Mouse (Mus musculus): ENCODE data around the gene Sdf2l1. TPM values are rescaled to one million over a fixed set of nuclear protein-coding genes. Genes with fewer than 3 reads are reported as not detected.

Gene Sdf2l1
- total RNA-seq, 2 experiments from 2014 or later: 20.2 to 25.2 TPM

- intact Hi-C loops (cut with DNase I): no loop called here
- Histone ChIP-seq H3K4me3 (no peak overlapping the region), H3K27ac (no peak overlapping the region)
- TF ChIP-seq CTCF (IDR thresholded peaks at IDR 0.05): no peak
- DNase-seq (ENCODE audit: extremely low spot score in 1 of 2, low spot score in 2 of 2): no peak
These were observed 14.8 kb downstream of the Sdf2l1 start for GRCm38 (mm10) chr16:17117309-17117799.

DNA sequence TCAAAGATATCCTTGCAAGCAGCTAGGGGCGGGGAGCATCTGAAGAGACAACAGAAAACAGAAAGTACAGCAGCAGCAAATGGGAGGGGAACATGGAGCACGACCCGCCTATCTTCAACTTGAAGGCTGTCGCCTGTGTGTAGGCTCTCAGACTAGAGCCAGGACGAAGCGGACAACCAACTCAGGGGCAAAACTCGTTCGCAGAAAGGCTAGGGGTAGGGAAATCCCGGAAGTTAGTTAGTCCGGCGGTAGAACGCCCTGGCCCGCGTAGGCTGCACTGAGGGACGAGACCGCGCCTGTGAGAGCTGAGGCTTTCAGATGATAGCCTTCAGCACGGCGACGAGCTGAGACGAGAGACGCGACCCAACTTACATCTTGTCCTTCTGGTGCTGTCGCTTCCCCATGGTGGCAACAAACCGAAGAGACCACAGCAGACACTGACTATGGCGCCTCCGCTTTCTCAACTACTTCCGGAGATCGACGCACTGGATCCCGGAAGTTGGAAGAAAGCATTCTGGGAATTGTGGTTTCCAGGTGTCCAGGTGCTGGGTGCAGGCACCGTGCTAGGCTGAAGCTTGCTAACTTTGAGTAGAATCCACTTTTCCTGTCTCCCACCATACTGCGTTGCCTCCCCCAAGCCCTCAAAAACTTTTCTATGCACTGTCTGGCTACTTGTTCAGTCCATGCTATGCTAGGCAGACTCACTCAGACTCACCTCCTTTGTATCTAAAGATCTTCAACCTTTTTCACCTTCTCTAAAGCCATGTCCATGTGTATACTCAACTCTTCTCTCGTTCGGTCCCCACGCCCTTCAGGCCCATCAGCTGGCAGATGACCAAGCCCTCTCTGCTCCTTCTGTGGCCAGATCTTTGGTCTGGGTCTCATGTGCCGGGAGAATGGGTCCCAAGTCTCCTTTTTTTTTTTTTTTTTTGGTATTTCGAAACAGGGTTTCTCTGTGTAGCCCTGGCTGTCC lies 21.1 kb downstream of the Sdf2l1 start, which contains the start of gene Ppil2:
TSS of gene Ppil2 (minus strand) at position 487 of the 973 bp plus-strand sequence.
- Histone ChIP-seq H3K27ac (peak within 1 kb of the TSS; percentile 79), H3K4me3 (peak within 1 kb of the TSS; percentile 83)
- peak; percentile 52 to 68 for DNase-seq (ENCODE audit: extremely low spot score in 1 of 2, low spot score in 2 of 2)
- intact Hi-C loops (cut with DNase I): no loop called here
- TF ChIP-seq CTCF (IDR thresholded peaks at IDR 0.05): no peak

DNA sequence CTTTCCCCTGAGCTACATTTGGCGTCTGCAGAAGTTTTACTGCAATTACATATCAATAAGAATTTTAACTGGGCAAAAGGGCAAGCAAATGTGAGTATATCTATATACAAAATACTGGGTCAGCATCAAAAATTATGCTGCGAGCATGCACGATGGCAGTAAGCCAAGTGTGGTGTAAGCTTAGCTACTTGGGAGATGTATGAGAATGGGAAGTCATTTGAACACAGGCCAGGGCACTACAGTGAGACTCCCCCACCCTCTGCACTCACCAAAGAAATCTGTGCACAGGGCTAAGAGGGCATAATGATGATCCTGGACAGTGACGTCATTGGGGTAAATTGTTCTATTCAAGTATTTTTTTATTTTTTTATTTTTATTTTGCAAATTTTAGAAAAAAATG lies 27.6 kb downstream of the Sdf2l1 start:
- intact Hi-C loops (cut with DNase I): no loop called here
- no peak for TF ChIP-seq CTCF (IDR thresholded peaks at IDR 0.05)
- H3K4me3 ChIP-seq: no peak overlapping the region
- H3K27ac ChIP-seq: no peak overlapping the region
- DNase-seq (ENCODE audit: extremely low spot score in 1 of 2, low spot score in 2 of 2): no peak

- no peak for TF ChIP-seq CTCF (IDR thresholded peaks at IDR 0.05)
- H3K27ac ChIP-seq: no peak overlapping the region
- intact Hi-C loops (cut with DNase I): no loop called here
- no peak for DNase-seq (ENCODE audit: extremely low spot score in 1 of 2, low spot score in 2 of 2)
- no peak overlapping the region for H3K4me3 ChIP-seq
These were observed 29.5 kb downstream of the Sdf2l1 start for GRCm38 (mm10) chr16:17102630-17103220.

GRCm38 (mm10) chr16:17096938-17097337 lies 35.2 kb downstream of the Sdf2l1 start:
- H3K4me3 ChIP-seq: no peak overlapping the region
- intact Hi-C loops (cut with DNase I): no loop called here
- DNase-seq (ENCODE audit: extremely low spot score in 1 of 2, low spot score in 2 of 2): no peak
- no peak overlapping the region for H3K27ac ChIP-seq
- no peak for TF ChIP-seq CTCF (IDR thresholded peaks at IDR 0.05)

DNA sequence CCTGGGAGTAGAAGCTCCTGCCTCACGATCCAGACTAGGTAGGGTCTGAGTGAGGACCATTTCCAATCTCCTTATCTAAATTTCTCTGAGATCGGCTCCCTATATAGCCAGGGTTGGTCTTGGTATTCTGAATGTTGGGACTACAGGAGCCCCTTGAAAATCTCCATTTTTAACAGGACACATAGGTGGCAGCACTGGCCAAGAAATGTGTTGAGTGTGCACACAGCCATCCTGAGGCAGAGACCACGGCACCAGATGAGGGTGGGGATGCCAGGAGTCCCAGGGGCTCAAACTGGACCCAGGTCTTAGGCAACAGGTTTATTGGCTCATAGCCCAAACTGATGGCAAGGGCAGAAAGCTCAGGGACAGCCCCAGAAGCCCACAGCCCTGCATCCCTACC lies 43.8 kb downstream of the Sdf2l1 start:
- H3K4me3 ChIP-seq: no peak overlapping the region
- H3K27ac ChIP-seq: no peak overlapping the region
- peak; percentile 34 for TF ChIP-seq CTCF (IDR thresholded peaks at IDR 0.05)
- no peak for DNase-seq (ENCODE audit: extremely low spot score in 1 of 2, low spot score in 2 of 2)
- intact Hi-C loops (cut with DNase I): no loop called here

DNA sequence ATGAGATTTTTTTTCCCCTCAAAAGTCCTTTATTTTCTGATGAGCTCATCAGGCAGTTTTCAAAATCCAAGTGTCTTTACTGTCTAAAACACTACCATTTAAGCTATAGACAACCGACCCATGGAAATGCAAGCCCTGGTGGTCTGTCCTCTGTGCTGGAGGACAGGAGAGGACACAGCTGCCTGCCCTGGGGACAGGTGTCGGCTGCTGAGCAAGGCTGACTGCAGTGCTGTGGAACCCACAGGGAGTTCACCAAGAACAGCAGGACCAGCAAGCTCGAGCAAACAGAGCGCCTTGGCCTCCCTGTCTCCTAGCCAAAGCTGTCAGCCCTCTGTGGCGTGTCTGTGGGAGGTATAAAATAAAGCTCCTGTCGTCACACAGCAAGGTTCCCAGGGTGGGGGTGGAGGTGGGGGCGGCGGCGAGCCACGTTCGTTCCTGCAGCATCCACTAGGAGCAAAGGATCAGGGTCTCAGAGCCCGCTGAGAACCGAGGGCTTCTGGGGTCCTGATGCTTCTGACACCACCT lies 45.5 kb downstream of the Sdf2l1 start:
- TF ChIP-seq CTCF (IDR thresholded peaks at IDR 0.05): peak; percentile 9
- Histone ChIP-seq H3K27ac (peak overlapping the region; percentile 76), H3K4me3 (no peak overlapping the region)
- peak; percentile 43 to 44 for DNase-seq (ENCODE audit: extremely low spot score in 1 of 2, low spot score in 2 of 2)
- intact Hi-C loops (cut with DNase I): no loop called here

DNA sequence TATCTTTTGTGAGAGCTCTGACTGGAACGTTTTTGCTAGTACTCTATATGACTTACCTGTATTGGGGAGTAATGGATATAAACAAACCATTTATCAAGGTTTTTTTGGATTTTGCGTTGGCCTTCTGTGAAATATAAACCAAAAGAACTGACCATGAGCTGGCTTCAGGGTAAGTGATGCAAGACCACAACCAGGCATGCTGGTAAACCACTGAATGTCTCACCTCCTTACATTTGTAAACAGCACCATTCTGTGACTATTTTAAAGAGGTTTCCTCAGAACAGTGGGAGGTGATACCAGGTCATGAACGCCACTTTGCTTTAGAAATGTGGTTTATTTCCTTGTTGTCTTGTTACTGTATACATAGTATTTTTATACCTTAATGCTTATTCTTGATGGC lies 45.9 kb downstream of the Sdf2l1 start:
- intact Hi-C loops (cut with DNase I): no loop called here
- H3K4me3 ChIP-seq: no peak overlapping the region
- DNase-seq (ENCODE audit: extremely low spot score in 1 of 2, low spot score in 2 of 2): no peak
- no peak for TF ChIP-seq CTCF (IDR thresholded peaks at IDR 0.05)
- peak overlapping the region; percentile 76; the same call in 1 of the 2 replicates for H3K27ac ChIP-seq

DNA sequence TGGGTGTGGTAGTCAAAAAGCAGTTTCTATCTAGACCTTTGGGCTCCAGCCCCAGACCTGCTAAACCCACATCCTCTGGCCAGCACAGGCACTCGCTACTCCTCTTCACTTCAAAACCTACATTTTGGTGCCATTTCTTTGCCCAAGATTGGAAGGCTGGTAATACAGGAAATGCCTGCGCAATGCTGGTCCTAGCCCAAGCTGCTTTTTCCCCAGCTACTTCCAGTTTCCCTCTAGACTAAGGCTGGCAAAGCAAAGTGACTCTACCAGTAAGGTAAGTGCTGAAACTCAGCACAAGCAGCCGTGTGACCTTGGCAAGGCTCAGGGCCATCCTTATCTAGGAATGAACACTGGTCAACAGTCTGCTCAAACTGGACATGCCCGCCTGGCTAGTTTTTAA lies 46.5 kb downstream of the Sdf2l1 start:
- Histone ChIP-seq H3K4me3 (no peak overlapping the region), H3K27ac (no peak overlapping the region; the same call in 1 of the 2 replicates)
- TF ChIP-seq CTCF (IDR thresholded peaks at IDR 0.05): no peak
- DNase-seq (ENCODE audit: extremely low spot score in 1 of 2, low spot score in 2 of 2): no peak
- intact Hi-C loops (cut with DNase I): no loop called here

GRCm38 (mm10) chr16:17082121-17082792 lies 49.9 kb downstream of the Sdf2l1 start:
- intact Hi-C loops (cut with DNase I): no loop called here
- no peak for DNase-seq (ENCODE audit: extremely low spot score in 1 of 2, low spot score in 2 of 2)
- TF ChIP-seq CTCF (IDR thresholded peaks at IDR 0.05): no peak
- Histone ChIP-seq H3K27ac (no peak overlapping the region), H3K4me3 (no peak overlapping the region)

Small RNA genes within 50 kb of the gene (microRNA-seq; reads per million reads assigned to microRNA genes)
- 97.3 to 106 reads per million in 2 experiments for gene Mir130b
- gene Mir301b: 0.24 to 4.4 reads per million in 2 experiments

Other genes with a start within 250 kb of the Sdf2l1 start
- 10 to 100 TPM; 47.3 to 57.9 TPM for gene Ppm1f, start 235.9 kb downstream of the Sdf2l1 start, total RNA-seq (2021)
- gene Mapk1, start 149.0 kb downstream of the Sdf2l1 start, total RNA-seq (2021): 100 to 1,000 TPM; 442 to 445 TPM
- gene Ypel1, start 62.7 kb downstream of the Sdf2l1 start, total RNA-seq (2021): 10 to 100 TPM; 36.4 to 40.6 TPM
- 10 to 100 TPM; 85.3 to 89.8 TPM for gene Ppil2, start 21.1 kb downstream of the Sdf2l1 start, total RNA-seq (2021)
- gene 2610318N02Rik, start 7.2 kb downstream of the Sdf2l1 start, total RNA-seq (2021): 1 to 10 TPM; 1.1 to 2.5 TPM
- 10 to 100 TPM; 24.0 to 25.4 TPM for gene Ydjc, start 12.2 kb upstream of the Sdf2l1 start, total RNA-seq (2021)
- 1 to 10 TPM; 1.3 to 2.1 TPM for gene Ccdc116, start 14.8 kb upstream of the Sdf2l1 start, total RNA-seq (2021)
- gene Ube2l3, start 70.3 kb upstream of the Sdf2l1 start, total RNA-seq (2021): 100 to 1,000 TPM; 140 to 146 TPM
- gene Rimbp3, start 76.2 kb upstream of the Sdf2l1 start, total RNA-seq (2021): 1 to 10 TPM; 1.8 to 2.0 TPM
- 1 to 10 TPM; 5.3 to 6.0 TPM for gene Hic2, start 101.2 kb upstream of the Sdf2l1 start, total RNA-seq (2021)
- gene Tmem191c, start 143.7 kb upstream of the Sdf2l1 start, total RNA-seq (2021): 100 to 1,000 TPM; 105 to 116 TPM
- 1 to 10 TPM; 1.8 to 2.8 TPM for gene Serpind1, start 199.0 kb upstream of the Sdf2l1 start, total RNA-seq (2021)